Mouse (Mus musculus): ENCODE data around the gene Gm4131. TPM values are rescaled to one million over a fixed set of nuclear protein-coding genes. Genes with fewer than 3 reads are reported as not detected.
A peak's percentile ranks its signal among the peaks of the same experiment; 100 is the strongest.

Gene Gm4131
- polyA plus RNA-seq, 1 experiment: not detected

DNA sequence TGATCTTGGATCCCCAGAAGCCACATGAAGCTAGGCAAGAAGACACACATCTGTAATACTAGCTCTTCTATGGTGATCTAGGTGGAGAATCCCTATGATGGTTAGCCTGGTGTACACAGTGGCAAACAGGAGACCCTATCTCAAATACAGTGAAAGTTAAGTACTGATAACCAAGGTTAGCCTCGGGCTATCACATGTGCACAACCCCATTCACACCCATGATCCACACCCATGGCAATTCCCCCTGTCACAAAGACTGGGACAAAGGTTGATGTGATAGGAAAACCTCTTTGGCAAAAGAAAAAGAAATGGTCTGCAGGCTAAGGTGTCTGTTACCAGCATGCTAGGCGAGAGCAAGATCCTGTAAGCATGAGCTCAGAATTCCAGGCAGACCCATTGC lies 94.7 kb downstream of the Gm4131 start:
- Histone ChIP-seq H3K9me3 (no peaks in the 10 kb centered on the region), H3K4me3 (replicated peaks) (no peak overlapping the region), H3K36me3 (replicated peaks; ENCODE audit: low read length) (no peaks in the 10 kb centered on the region), H3K4me1 (no peaks in the 10 kb centered on the region), H3K27me3 (replicated peaks) (peaks cover 3% of the 10 kb centered on the region)
- no peak for TF ChIP-seq GATA1 (IDR thresholded peaks at IDR 0.05; ENCODE audit: borderline replicate concordance, low read length)
- TF ChIP-seq FLI1 (IDR thresholded peaks at IDR 0.05; ENCODE audit: low read length): no peak

DNA sequence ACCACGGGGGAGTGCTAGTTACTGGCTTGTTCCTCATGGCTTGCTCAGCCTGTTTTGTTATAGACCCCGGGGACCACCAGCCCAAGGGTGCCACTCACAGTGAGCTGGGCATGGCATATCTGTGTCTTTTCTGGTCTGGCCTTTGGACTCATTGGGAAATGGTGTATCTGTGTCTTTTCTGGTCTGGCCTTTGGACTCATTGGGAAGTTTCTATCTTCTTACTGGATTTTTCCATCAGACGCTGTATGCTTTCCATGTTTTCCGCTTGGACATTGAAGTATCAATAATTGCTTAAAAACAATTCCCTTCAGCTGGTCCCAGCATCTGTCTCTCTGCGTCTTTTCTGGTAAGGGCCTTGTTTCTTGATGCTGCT lies 98.0 kb downstream of the Gm4131 start:
- Histone ChIP-seq H3K27me3 (replicated peaks) (peaks cover 13% of the 10 kb centered on the region), H3K36me3 (replicated peaks; ENCODE audit: low read length) (no peaks in the 10 kb centered on the region), H3K4me3 (replicated peaks) (no peak overlapping the region), H3K9me3 (peaks cover 4% of the 10 kb centered on the region; the same call in 1 of the 2 replicates), H3K4me1 (0 out of 2 replicates have a peak, but pooled peaks cover 4% of the 10 kb centered on the region)
- TF ChIP-seq FLI1 (IDR thresholded peaks at IDR 0.05; ENCODE audit: low read length): no peak

DNA sequence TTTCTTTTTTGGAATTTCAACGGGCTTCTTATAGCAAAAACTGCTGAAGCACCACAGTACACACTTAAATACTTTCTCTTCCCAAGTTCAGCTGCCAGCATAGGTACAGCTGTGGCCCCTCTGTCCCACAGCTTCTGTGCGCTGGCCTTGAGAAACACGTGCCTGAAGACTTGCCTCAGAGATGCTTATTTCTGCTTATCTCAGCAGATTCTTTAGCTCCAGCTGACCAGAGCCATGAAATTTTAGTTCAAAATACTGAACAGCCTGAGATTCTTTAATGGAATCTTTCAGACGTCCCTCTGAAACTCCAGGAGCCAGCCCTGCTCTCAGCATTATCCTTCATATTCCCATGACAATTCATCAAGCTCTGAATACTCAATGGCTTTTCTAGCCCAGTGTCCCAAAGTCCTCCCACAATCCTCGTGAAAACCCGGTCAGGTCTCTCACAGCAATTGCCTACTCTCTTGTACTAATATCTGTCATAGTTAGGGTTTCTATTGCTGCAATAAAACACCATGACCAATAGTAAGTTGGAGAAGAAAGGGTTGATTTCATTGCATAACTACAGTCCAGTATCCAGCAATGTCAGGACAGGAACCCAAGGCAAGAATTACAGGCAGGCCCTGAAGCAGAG lies 98.5 kb downstream of the Gm4131 start:
- Histone ChIP-seq H3K36me3 (replicated peaks; ENCODE audit: low read length) (no peaks in the 10 kb centered on the region), H3K27me3 (replicated peaks) (peaks cover 17% of the 10 kb centered on the region), H3K4me3 (replicated peaks) (no peak overlapping the region), H3K9me3 (peaks cover 5% of the 10 kb centered on the region; the same call in 1 of the 2 replicates), H3K4me1 (0 out of 2 replicates have a peak, but pooled peaks cover 4% of the 10 kb centered on the region)
- no peak for TF ChIP-seq FLI1 (IDR thresholded peaks at IDR 0.05; ENCODE audit: low read length)
- no peak for TF ChIP-seq GATA1 (IDR thresholded peaks at IDR 0.05; ENCODE audit: borderline replicate concordance, low read length)

DNA sequence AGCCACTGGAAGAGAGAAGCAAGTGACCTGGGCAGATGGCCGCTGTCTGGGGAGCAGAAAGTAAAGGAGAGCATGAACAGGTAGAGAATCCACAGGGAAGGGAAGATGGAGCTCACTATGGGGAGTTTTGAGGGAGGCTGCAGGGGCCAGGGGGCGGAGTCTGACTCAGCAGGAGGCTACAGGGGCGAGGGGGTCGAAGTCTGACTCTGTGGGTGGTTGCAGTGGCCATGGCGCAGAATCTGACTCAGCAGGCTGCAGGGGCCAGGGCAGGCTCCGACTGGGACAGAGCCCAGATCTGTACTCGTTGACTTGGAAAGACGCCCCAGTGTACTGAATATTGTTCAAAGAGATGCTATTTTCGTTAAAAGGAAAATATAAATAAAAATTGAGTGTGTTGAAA lies 101.8 kb downstream of the Gm4131 start:
- peaks cover 18% of the 10 kb centered on the region for H3K9me3 ChIP-seq
- H3K36me3 ChIP-seq (replicated peaks; ENCODE audit: low read length): no peaks in the 10 kb centered on the region
- no peak overlapping the region for H3K4me3 ChIP-seq (replicated peaks)
- TF ChIP-seq FLI1 (IDR thresholded peaks at IDR 0.05; ENCODE audit: low read length): no peak
- no peak for TF ChIP-seq GATA1 (IDR thresholded peaks at IDR 0.05; ENCODE audit: borderline replicate concordance, low read length)
- 0 out of 2 replicates have a peak, but pooled peaks cover 4% of the 10 kb centered on the region for H3K4me1 ChIP-seq
- peaks cover 16% of the 10 kb centered on the region for H3K27me3 ChIP-seq (replicated peaks)

DNA sequence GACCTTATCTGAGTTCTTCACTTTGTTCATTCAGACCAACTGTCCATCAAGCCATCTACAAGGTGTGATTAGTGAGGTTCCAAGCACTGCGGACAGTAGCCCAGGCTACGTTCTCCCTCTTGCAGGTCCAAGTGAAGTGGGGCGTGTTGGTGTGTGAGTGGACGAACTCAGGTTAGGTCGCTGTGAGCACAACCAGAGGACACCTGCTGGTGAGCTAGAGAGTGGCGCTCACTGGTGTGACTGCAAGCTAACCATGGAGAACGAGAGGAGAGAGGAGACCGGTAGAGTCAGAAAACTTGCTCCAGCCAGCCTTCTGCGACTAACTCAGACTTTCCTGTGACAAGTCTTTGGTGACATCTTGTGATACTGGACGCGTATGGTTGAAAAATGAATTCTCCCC lies 107.2 kb downstream of the Gm4131 start:
- Histone ChIP-seq H3K36me3 (replicated peaks; ENCODE audit: low read length) (no peaks in the 10 kb centered on the region), H3K9me3 (peaks cover 15% of the 10 kb centered on the region), H3K27me3 (replicated peaks) (peaks cover 28% of the 10 kb centered on the region), H3K4me1 (no peaks in the 10 kb centered on the region), H3K4me3 (replicated peaks) (no peak overlapping the region)
- no peak for TF ChIP-seq GATA1 (IDR thresholded peaks at IDR 0.05; ENCODE audit: borderline replicate concordance, low read length)
- no peak for TF ChIP-seq FLI1 (IDR thresholded peaks at IDR 0.05; ENCODE audit: low read length)

DNA sequence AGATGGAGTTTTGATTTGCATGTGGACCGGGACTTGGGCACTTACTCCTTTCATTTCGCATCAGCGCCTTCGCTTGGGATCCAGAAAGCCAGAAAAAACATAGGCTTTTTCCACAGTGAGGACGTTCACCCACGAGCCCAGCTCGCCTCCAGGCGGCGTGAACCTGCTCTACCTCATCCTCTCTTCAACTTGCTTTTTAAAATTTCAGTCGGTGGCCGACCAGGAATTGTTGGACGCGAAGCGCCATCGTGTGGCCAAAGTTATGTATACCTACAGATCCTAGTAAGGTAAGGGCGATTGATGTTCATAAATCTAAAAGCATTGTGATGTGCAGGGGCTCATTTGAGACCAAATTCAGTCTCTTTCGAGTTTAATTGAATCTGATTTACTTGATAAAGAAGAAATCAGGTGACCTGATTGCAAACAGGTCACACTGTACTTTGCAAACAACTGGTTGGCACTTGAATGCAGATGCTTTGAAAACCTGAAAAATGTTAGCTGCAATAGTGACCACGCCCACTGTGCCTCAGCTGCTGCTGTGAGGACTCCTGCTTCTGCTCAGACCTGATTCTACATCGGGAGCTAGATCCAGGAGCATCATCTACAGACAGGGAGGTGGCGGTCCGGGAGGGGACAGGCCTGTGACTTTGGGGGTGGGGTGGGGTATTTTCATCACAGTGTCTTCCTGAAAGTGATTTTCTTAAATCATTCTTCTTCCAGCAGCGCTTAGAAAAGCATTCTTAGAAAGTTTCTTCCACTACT lies 109.1 kb downstream of the Gm4131 start:
- TF ChIP-seq FLI1 (IDR thresholded peaks at IDR 0.05; ENCODE audit: low read length) (no peak), GATA1 (IDR thresholded peaks at IDR 0.05; ENCODE audit: borderline replicate concordance, low read length) (no peak)
- H3K9me3 ChIP-seq: peaks cover 7% of the 10 kb centered on the region
- H3K27me3 ChIP-seq (replicated peaks): peaks cover 25% of the 10 kb centered on the region
- peak overlapping the region; percentile 85 for H3K4me3 ChIP-seq (replicated peaks)
- H3K4me1 ChIP-seq: no peaks in the 10 kb centered on the region
- no peaks in the 10 kb centered on the region for H3K36me3 ChIP-seq (replicated peaks; ENCODE audit: low read length)

DNA sequence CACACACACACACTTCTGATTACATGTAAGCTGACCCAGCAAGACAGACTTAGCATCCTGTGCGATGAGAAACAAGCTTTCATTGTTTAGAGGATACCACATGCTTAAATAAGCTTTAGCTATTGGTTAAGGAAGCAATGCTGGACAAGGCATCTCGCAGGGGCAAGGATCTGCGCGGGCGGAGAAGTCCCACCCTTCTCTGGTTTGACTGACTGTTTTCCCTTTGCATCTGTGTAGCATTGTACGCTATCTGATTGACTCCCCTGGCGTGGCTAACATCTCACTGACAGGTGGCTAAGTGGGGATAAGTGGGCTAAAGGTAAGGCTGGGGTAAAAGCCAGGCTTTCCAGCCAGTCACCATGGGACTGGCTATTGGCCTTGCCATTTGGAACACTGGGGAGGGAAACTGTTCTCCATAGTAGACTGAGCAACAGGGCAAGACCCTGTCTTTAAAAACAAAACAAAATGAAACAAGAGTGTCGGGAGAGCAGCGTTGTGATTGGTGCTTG lies 110.4 kb downstream of the Gm4131 start, which contains the start of gene Gucy1b2:
Gene Gucy1b2, minus strand, starts transcription at position 51 of the 509 bp plus-strand sequence.
- Histone ChIP-seq H3K4me3 (replicated peaks) (no peak within 1 kb of the TSS), H3K27me3 (replicated peaks) (peaks cover 28% of the 10 kb centered on the region), H3K36me3 (replicated peaks; ENCODE audit: low read length) (no peaks in the 10 kb centered on the region), H3K4me1 (no peaks in the 10 kb centered on the region), H3K9me3 (no peaks in the 10 kb centered on the region)
- TF ChIP-seq FLI1 (IDR thresholded peaks at IDR 0.05; ENCODE audit: low read length): no peak
- no peak for TF ChIP-seq GATA1 (IDR thresholded peaks at IDR 0.05; ENCODE audit: borderline replicate concordance, low read length)

DNA sequence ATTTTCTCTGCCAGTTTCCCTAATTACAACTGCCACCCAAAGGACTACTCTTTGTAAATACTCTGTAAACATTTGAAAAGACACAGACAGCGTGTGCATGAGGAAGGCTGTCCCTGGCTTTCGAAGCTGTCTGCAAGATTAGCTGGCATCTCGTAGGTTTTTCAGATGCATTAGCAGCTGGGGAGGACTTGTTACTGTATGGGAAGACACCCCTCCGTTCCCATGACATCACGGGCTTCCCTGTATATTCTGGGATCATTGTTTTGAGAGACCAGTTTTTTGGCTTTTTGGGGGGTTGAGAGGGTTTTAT lies 111.2 kb downstream of the Gm4131 start:
- no peak for TF ChIP-seq FLI1 (IDR thresholded peaks at IDR 0.05; ENCODE audit: low read length)
- TF ChIP-seq GATA1 (IDR thresholded peaks at IDR 0.05; ENCODE audit: borderline replicate concordance, low read length): no peak
- no peaks in the 10 kb centered on the region for H3K36me3 ChIP-seq (replicated peaks; ENCODE audit: low read length)
- H3K27me3 ChIP-seq (replicated peaks): peaks cover 28% of the 10 kb centered on the region
- no peaks in the 10 kb centered on the region for H3K9me3 ChIP-seq
- no peaks in the 10 kb centered on the region for H3K4me1 ChIP-seq
- H3K4me3 ChIP-seq (replicated peaks): no peak overlapping the region

DNA sequence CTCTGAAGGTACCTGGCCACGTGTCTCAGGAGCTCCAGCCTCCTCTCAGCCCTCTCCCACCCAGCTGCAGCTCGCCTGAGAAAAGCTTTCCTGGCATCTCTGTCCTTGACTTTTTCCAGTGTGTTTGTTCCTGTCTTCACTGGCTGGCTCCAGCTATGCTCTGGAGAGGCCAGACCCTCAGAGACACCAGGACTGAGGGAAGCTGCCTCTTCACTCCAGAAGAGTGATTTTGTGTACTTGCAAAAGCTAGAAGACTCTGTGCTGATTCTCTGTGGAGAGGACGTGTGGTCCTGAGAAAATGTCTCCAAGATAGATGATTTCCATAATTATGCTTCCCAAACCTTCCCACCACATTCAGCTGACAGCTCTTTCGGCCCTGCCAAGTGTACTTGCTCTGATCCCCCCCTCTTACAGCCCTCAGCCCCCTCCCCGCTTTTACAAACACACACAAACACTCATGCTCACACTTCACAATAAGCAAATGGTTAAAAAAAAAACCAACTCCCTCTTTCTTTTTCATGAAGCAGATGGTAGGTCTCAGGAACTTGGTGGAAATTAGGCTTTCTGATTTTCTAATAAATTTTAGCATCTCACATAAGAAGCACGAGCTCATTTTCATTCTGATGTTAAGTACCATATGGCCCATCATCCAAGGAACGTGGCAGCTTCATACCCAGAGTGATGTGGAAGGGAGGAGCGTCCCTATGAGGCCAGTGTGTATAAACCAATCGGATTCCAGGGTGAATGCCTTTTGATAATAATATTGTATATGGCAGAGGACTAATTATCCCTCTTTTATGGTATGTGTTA lies 111.8 kb downstream of the Gm4131 start:
- Histone ChIP-seq H3K36me3 (replicated peaks; ENCODE audit: low read length) (no peaks in the 10 kb centered on the region), H3K27me3 (replicated peaks) (peaks cover 30% of the 10 kb centered on the region), H3K4me1 (no peaks in the 10 kb centered on the region), H3K9me3 (no peaks in the 10 kb centered on the region), H3K4me3 (replicated peaks) (no peak overlapping the region)
- TF ChIP-seq FLI1 (IDR thresholded peaks at IDR 0.05; ENCODE audit: low read length): no peak
- TF ChIP-seq GATA1 (IDR thresholded peaks at IDR 0.05; ENCODE audit: borderline replicate concordance, low read length): no peak
